Mouse (Mus musculus) G1E (cell line): ENCODE data around the gene Exoc5.

Experiments
- CTCF ChIP-seq: IDR thresholded peaks from 2 replicates; pipeline ENCODE4 v1.5.1; 2012; ENCODE audit warnings: low read depth, low read length, inconsistent platforms, mixed read lengths
- GATA1 ChIP-seq: IDR thresholded peaks from 2 replicates; pipeline ENCODE4 v1.6.1; 2012; ENCODE audit warnings: borderline replicate concordance, low read length, inconsistent platforms, mixed read lengths

DNA sequence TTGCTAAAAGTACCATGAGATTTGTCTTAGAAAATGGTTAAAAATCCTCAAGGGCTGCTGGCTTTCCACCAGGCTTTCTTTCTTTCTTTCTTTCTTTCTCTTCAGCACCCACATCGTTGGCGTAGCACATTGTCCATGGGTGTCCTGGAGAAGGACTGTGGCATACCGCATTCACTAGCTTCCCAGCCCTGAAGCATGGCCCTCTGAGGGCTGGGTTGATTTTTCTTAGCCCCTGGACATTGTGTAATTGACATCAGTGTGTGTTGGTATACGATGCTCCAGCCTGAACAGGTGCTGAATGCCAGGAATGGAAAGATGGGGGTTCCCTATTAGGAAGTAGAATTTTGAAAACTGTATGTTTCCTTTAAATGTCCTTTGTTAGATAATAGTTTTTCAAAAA, 24.8 kb upstream of the Exoc5 start:
- TF ChIP-seq GATA1, result no peak
- TF ChIP-seq CTCF, result no peak
